ENCODE assay signal across 6 mouse cellular contexts in the genomic region with DNA sequence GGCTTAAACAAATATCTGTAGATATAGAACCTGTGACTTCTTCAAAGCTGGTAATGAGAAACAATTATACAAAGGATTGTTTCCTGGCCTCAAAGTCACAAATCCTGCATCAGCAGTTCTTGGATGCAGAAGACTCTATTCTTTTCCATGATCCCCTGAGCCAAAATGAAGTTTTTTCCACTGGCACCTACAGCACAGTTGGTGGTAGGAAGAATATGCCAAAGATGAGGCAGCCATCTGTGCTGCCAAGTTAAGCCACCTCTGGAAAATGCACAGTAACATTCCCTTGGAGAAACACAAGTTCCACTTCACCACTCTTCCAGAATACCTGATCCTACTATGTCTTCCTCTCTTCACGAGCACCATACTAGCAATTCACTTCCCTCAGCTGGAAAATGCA.
"Had no signal": no experiment of that assay in that cellular context is flagged by ENCODE, and none has a peak within 500 bp of the region (broad histone marks: within the 10 kb centered on the region; RNA-seq: fewer than 3 reads in every experiment).

No protein-coding gene starts in this region.

- DNase-seq: kidney, adult 18-20 months; kidney, postnatal 14 days; lung, adult 2 months; lung, postnatal 4 days; midbrain, embryonic 14.5 days; thymus, postnatal 36 days had no signal
